10 mouse cellular contexts compared by ENCODE assay signal in genomic region chr4:141260007-141260723, GRCm38 (mm10). TPM values are rescaled to one million over a fixed set of nuclear protein-coding genes. Genes with fewer than 3 reads are reported as not detected.
DNase-seq lines count a peak whose midpoint lies in the region; ATAC-seq lines count a peak whose summit lies in the region.
"Had no signal": no experiment of that assay in that cellular context is flagged by ENCODE, and none has a peak within 500 bp of the region (broad histone marks: within the 10 kb centered on the region; RNA-seq: fewer than 3 reads in every experiment).

No protein-coding gene starts in this region.

- no peaks in the 10 kb centered on the region for H3K36me3 ChIP-seq in forebrain, embryonic 13.5 days (ENCODE audit: poor library complexity, severe bottlenecking)
- no peaks in the 10 kb centered on the region for H3K36me3 ChIP-seq in forebrain, embryonic 11.5 days (ENCODE audit: control insufficient read depth, insufficient read depth, low read length)
- H3K36me3 ChIP-seq in intestine, embryonic 16.5 days (ENCODE audit: control insufficient read depth, insufficient read depth, low read length) = 0 out of 2 replicates have a peak, but pooled peaks cover 9% of the 10 kb centered on the region
- H3K36me3 ChIP-seq in stomach, embryonic 15.5 days = 0 out of 2 replicates have a peak, but pooled peaks cover 4% of the 10 kb centered on the region

- no peak overlapping the region for H3K4me3 ChIP-seq in forebrain, embryonic 13.5 days
- no peak overlapping the region for H3K4me3 ChIP-seq in forebrain, embryonic 11.5 days (ENCODE audit: low read depth, low read length)
- H3K4me3 ChIP-seq in intestine, embryonic 16.5 days (ENCODE audit: low read length) = peak overlapping the region; percentile 34
- H3K4me3 ChIP-seq in stomach, embryonic 15.5 days (replicated peaks) = no peak overlapping the region; the same call in 1 of the 2 replicates

- DNase-seq in forebrain, embryonic 11.5 days (ENCODE audit: low spot score) = no peak
- DNase-seq in urinary bladder, postnatal 14 days (ENCODE audit: low spot score) = peak; percentile 79
- no peak for DNase-seq in urinary bladder, postnatal 4 days (ENCODE audit: low spot score in 2 of 2)
- DNase-seq in thymus, postnatal 14 days = no peak
- DNase-seq in frontal cortex, postnatal 10 days (ENCODE audit: low spot score in 2 of 2) = no peak
- DNase-seq: gastrocnemius, postnatal 14 days had no signal

- H3K4me2 ChIP-seq in forebrain, embryonic 13.5 days = peak overlapping the region; percentile 29
- no peak overlapping the region for H3K4me2 ChIP-seq in forebrain, embryonic 11.5 days (ENCODE audit: low read depth, low read length, severe bottlenecking)
- peak overlapping the region; percentile 47 for H3K4me2 ChIP-seq in intestine, embryonic 16.5 days (ENCODE audit: low read depth, low read length)
- H3K4me2 ChIP-seq in stomach, embryonic 15.5 days = peak overlapping the region; percentile 43

- no peak overlapping the region for H3K27ac ChIP-seq in forebrain, embryonic 13.5 days
- H3K27ac ChIP-seq in forebrain, embryonic 11.5 days (ENCODE audit: low read depth, low read length) = no peak overlapping the region
- no peak overlapping the region for H3K27ac ChIP-seq in intestine, embryonic 16.5 days (ENCODE audit: low read length)
- peak overlapping the region; percentile 68; the same call in 1 of the 2 replicates for H3K27ac ChIP-seq in stomach, embryonic 15.5 days
- H3K27ac ChIP-seq: macrophage had no signal

- no peaks in the 10 kb centered on the region for H3K27me3 ChIP-seq in forebrain, embryonic 13.5 days
- H3K27me3 ChIP-seq in forebrain, embryonic 11.5 days (ENCODE audit: control insufficient read depth, insufficient read depth, low read length) = no peaks in the 10 kb centered on the region
- no peaks in the 10 kb centered on the region for H3K27me3 ChIP-seq in intestine, embryonic 16.5 days (replicated peaks; ENCODE audit: control insufficient read depth, insufficient read depth, low read length)
- no peaks in the 10 kb centered on the region for H3K27me3 ChIP-seq in stomach, embryonic 15.5 days (replicated peaks)

- H3K9ac ChIP-seq in forebrain, embryonic 13.5 days = no peak overlapping the region
- H3K9ac ChIP-seq in forebrain, embryonic 11.5 days (ENCODE audit: low read length) = no peak overlapping the region
- H3K9ac ChIP-seq in intestine, embryonic 16.5 days (ENCODE audit: low read depth, low read length) = 0 out of 2 replicates have a peak overlapping the region, but pooled peaks have one; percentile 9
- no peak overlapping the region for H3K9ac ChIP-seq in stomach, embryonic 15.5 days

- 57% methylated on average over 16 of the region's 16 CpGs for WGBS in forebrain, embryonic 13.5 days
- 78% methylated on average over 16 of the region's 16 CpGs for WGBS in forebrain, embryonic 11.5 days
- WGBS in intestine, embryonic 16.5 days = 40% methylated on average over 16 of the region's 16 CpGs
- WGBS in stomach, embryonic 15.5 days = 39% methylated on average over 16 of the region's 16 CpGs

- peaks cover 5% of the 10 kb centered on the region; the same call in 1 of the 2 replicates for H3K4me1 ChIP-seq in forebrain, embryonic 13.5 days
- no peaks in the 10 kb centered on the region for H3K4me1 ChIP-seq in forebrain, embryonic 11.5 days (replicated peaks; ENCODE audit: control insufficient read depth, insufficient read depth, low read length)
- H3K4me1 ChIP-seq in intestine, embryonic 16.5 days (ENCODE audit: control insufficient read depth, insufficient read depth, low read length) = peaks cover 9% of the 10 kb centered on the region
- peaks cover 11% of the 10 kb centered on the region; the same call in 1 of the 2 replicates for H3K4me1 ChIP-seq in stomach, embryonic 15.5 days

- ATAC-seq in forebrain, embryonic 13.5 days = peak; percentile 53; the same call in 1 of the 2 replicates
- no peak for ATAC-seq in forebrain, embryonic 11.5 days (replicated peaks; ENCODE audit: low FRiP score)
- peak; percentile 66 for ATAC-seq in intestine, embryonic 16.5 days
- peak; percentile 80 for ATAC-seq in stomach, embryonic 15.5 days (ENCODE audit: insufficient read depth, low FRiP score, low read depth)

- no peaks in the 10 kb centered on the region for H3K9me3 ChIP-seq in forebrain, embryonic 13.5 days (replicated peaks)
- no peaks in the 10 kb centered on the region for H3K9me3 ChIP-seq in forebrain, embryonic 11.5 days (ENCODE audit: control insufficient read depth, low read length)
- 0 out of 2 replicates have a peak, but pooled peaks cover 3% of the 10 kb centered on the region for H3K9me3 ChIP-seq in intestine, embryonic 16.5 days (ENCODE audit: control insufficient read depth, low read length)
- no peaks in the 10 kb centered on the region for H3K9me3 ChIP-seq in stomach, embryonic 15.5 days

RNA-seq across cellular contexts. Expression of gene Arhgef19, which starts 20.9 kb away (rescaled TPM):
- polyA plus RNA-seq in forebrain, embryonic 13.5 days (2015; fragmentation: Nextera tagmentation; extraction: Ambion mirVana) = 0.96 and 1.2 TPM in 2 replicates
- 1.5 and 1.6 TPM in 2 replicates for polyA plus RNA-seq in forebrain, embryonic 11.5 days (2014; fragmentation: Nextera tagmentation; extraction: Ambion mirVana)
- polyA plus RNA-seq in intestine, embryonic 16.5 days (2015; fragmentation: Nextera tagmentation; extraction: Ambion mirVana) = 15.0 and 15.1 TPM in 2 replicates
- polyA plus RNA-seq in stomach, embryonic 15.5 days (2015; fragmentation: Nextera tagmentation; extraction: Ambion mirVana) = 20.9 and 24.3 TPM in 2 replicates
- polyA plus RNA-seq: macrophage had no signal

RNA-seq across cellular contexts. Expression of gene Epha2, which starts 40.9 kb away (rescaled TPM):
- polyA plus RNA-seq in forebrain, embryonic 13.5 days (2015; fragmentation: Nextera tagmentation; extraction: Ambion mirVana) = 1.0 and 1.3 TPM in 2 replicates
- polyA plus RNA-seq in forebrain, embryonic 11.5 days (2014; fragmentation: Nextera tagmentation; extraction: Ambion mirVana) = 1.3 and 2.3 TPM in 2 replicates
- 7.6 and 8.5 TPM in 2 replicates for polyA plus RNA-seq in intestine, embryonic 16.5 days (2015; fragmentation: Nextera tagmentation; extraction: Ambion mirVana)
- polyA plus RNA-seq in stomach, embryonic 15.5 days (2015; fragmentation: Nextera tagmentation; extraction: Ambion mirVana) = 5.9 and 7.3 TPM in 2 replicates

RNA-seq across cellular contexts. Expression of gene Rsg1, which starts 46.4 kb away (rescaled TPM):
- 6.1 and 7.1 TPM in 2 replicates for polyA plus RNA-seq in forebrain, embryonic 13.5 days (2015; fragmentation: Nextera tagmentation; extraction: Ambion mirVana)
- polyA plus RNA-seq in forebrain, embryonic 11.5 days (2014; fragmentation: Nextera tagmentation; extraction: Ambion mirVana) = 5.8 and 7.8 TPM in 2 replicates
- 4.2 and 5.1 TPM in 2 replicates for polyA plus RNA-seq in intestine, embryonic 16.5 days (2015; fragmentation: Nextera tagmentation; extraction: Ambion mirVana)
- polyA plus RNA-seq in stomach, embryonic 15.5 days (2015; fragmentation: Nextera tagmentation; extraction: Ambion mirVana) = 5.8 TPM in 2 replicates
- polyA plus RNA-seq: macrophage had no signal
